Comparison of ENCODE assay signal across 23 mouse cellular contexts in the genomic region with DNA sequence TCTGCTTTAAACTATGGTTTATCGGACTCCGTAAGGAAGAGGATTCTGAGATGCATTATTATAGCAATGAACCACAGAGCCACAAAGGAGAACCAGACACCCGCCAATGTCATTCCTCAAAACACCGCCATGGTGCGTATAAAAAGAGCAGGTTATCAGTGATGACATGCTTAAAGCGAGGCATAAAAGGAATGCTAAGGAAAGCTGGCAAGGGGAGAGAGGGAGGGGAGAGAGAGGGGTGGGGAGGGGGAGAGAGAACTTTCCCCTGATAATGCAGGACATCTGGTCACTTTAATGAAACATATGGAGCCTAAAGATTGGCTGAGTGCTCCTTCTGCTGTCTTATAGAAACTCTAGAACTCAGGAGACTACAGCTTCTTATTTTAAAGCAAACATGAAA.
DNase-seq lines count a peak whose midpoint lies in the region; ATAC-seq and TF ChIP-seq lines count a peak whose summit lies in the region.
"Had no signal": no experiment of that assay in that cellular context is flagged by ENCODE, and none has a peak within 500 bp of the region (broad histone marks: within the 10 kb centered on the region; RNA-seq: fewer than 3 reads in every experiment).

No protein-coding gene starts in this region.

- H3K9ac ChIP-seq in heart, embryonic 16.5 days (ENCODE audit: low read length), result no peak overlapping the region
- H3K9ac ChIP-seq in intestine, embryonic 15.5 days, result no peak overlapping the region
- H3K9ac ChIP-seq in hindbrain, embryonic 11.5 days (ENCODE audit: low read depth, low read length), result no peak overlapping the region
- H3K9ac ChIP-seq: embryonic facial prominence, embryonic 12.5 days; hindbrain, embryonic 14.5 days; limb, embryonic 15.5 days; liver, embryonic 15.5 days had no signal

- H3K4me2 ChIP-seq in heart, embryonic 16.5 days (ENCODE audit: low read depth, low read length), result 0 out of 2 replicates have a peak overlapping the region, but pooled peaks have one; percentile 17
- H3K4me2 ChIP-seq in intestine, embryonic 15.5 days (replicated peaks), result peak overlapping the region; percentile 26; the same call in 1 of the 2 replicates
- no peak overlapping the region for H3K4me2 ChIP-seq in hindbrain, embryonic 11.5 days (replicated peaks; ENCODE audit: low read depth, low read length)
- H3K4me2 ChIP-seq: embryonic facial prominence, embryonic 12.5 days; hindbrain, embryonic 14.5 days; limb, embryonic 15.5 days; liver, embryonic 15.5 days had no signal

- no peak for DNase-seq in heart, postnatal 14 days
- peak; percentile 2 for DNase-seq in brain, adult 2 months (ENCODE audit: low read depth, low spot score)
- DNase-seq in brain, embryonic 14.5 days (ENCODE audit: low read depth), result peak; percentile 59
- no peak for DNase-seq in hindbrain, embryonic 11.5 days (ENCODE audit: low spot score)
- DNase-seq in kidney, adult 18-20 months, result no peak
- DNase-seq in testis, postnatal 14 days (ENCODE audit: low spot score), result no peak
- DNase-seq: adrenal gland, postnatal 10 days; cerebellum, adult 11 months; cerebellum, postnatal 14 days; heart, adult 11 months; heart, postnatal 10 days; kidney, adult 11 months; kidney, postnatal 10 days; lung, postnatal 10 days; right cerebral cortex, adult 18-20 months; thymus, adult 2 months had no signal

- WGBS in heart, embryonic 16.5 days, result 26% methylated on average over 6 of the region's 6 CpGs
- WGBS in intestine, embryonic 15.5 days, result 40% methylated on average over 6 of the region's 6 CpGs
- WGBS in hindbrain, embryonic 11.5 days, result 73% methylated on average over 6 of the region's 6 CpGs

- intact Hi-C loops in heart, postnatal 14 days (cut with DNase I), result no loop called here

- H3K36me3 ChIP-seq in heart, embryonic 16.5 days (ENCODE audit: control insufficient read depth, insufficient read depth), result no peaks in the 10 kb centered on the region
- no peaks in the 10 kb centered on the region for H3K36me3 ChIP-seq in intestine, embryonic 15.5 days
- no peaks in the 10 kb centered on the region for H3K36me3 ChIP-seq in hindbrain, embryonic 11.5 days (ENCODE audit: control insufficient read depth, insufficient read depth, low read length)
- H3K36me3 ChIP-seq: embryonic facial prominence, embryonic 12.5 days; limb, embryonic 15.5 days; liver, embryonic 15.5 days had no signal

- TF ChIP-seq POLR2A in brain, embryonic 14.5 days (IDR thresholded peaks at IDR 0.05; ENCODE audit: borderline replicate concordance, extremely low read depth, insufficient read depth, insufficient read length, poor library complexity, severe bottlenecking), result no peak

- no peak for TF ChIP-seq CTCF in brain, embryonic 14.5 days (IDR thresholded peaks at IDR 0.05; ENCODE audit: borderline replicate concordance, extremely low read depth, insufficient read depth, insufficient read length)

- H3K27me3 ChIP-seq in heart, embryonic 16.5 days (ENCODE audit: control insufficient read depth, insufficient read depth, low read length), result no peaks in the 10 kb centered on the region
- no peaks in the 10 kb centered on the region for H3K27me3 ChIP-seq in intestine, embryonic 15.5 days (replicated peaks)
- H3K27me3 ChIP-seq in hindbrain, embryonic 11.5 days (ENCODE audit: control insufficient read depth, insufficient read depth, low read length), result no peaks in the 10 kb centered on the region
- H3K27me3 ChIP-seq: embryonic facial prominence, embryonic 12.5 days; limb, embryonic 15.5 days; liver, embryonic 15.5 days; megakaryocyte, embryonic 14.5 days had no signal

- H3K27ac ChIP-seq in heart, embryonic 16.5 days (ENCODE audit: low read length), result no peak overlapping the region
- H3K27ac ChIP-seq in intestine, embryonic 15.5 days, result 0 out of 2 replicates have a peak overlapping the region, but pooled peaks have one; percentile 17
- no peak overlapping the region for H3K27ac ChIP-seq in hindbrain, embryonic 11.5 days (ENCODE audit: low read depth, low read length)
- H3K27ac ChIP-seq: hindbrain, embryonic 14.5 days; limb, embryonic 15.5 days; liver, embryonic 15.5 days had no signal

- H3K4me3 ChIP-seq in heart, embryonic 16.5 days (ENCODE audit: low read length), result no peak overlapping the region
- H3K4me3 ChIP-seq in intestine, embryonic 15.5 days (replicated peaks), result no peak overlapping the region
- no peak overlapping the region for H3K4me3 ChIP-seq in hindbrain, embryonic 11.5 days (ENCODE audit: low read depth, low read length)
- H3K4me3 ChIP-seq: embryonic facial prominence, embryonic 12.5 days; limb, embryonic 15.5 days; liver, embryonic 15.5 days; megakaryocyte, embryonic 14.5 days had no signal

- no peaks in the 10 kb centered on the region for H3K9me3 ChIP-seq in heart, embryonic 16.5 days (replicated peaks; ENCODE audit: control insufficient read depth, low read length)
- H3K9me3 ChIP-seq in intestine, embryonic 15.5 days, result no peaks in the 10 kb centered on the region
- H3K9me3 ChIP-seq in hindbrain, embryonic 11.5 days (ENCODE audit: control insufficient read depth, low read length), result no peaks in the 10 kb centered on the region
- H3K9me3 ChIP-seq: embryonic facial prominence, embryonic 12.5 days; limb, embryonic 15.5 days; liver, embryonic 15.5 days had no signal

- H3K4me1 ChIP-seq in heart, embryonic 16.5 days (ENCODE audit: control insufficient read depth, insufficient read depth, low read length), result peaks cover 6% of the 10 kb centered on the region; the same call in 1 of the 2 replicates
- H3K4me1 ChIP-seq in intestine, embryonic 15.5 days (replicated peaks), result peaks cover 3% of the 10 kb centered on the region; the same call in 1 of the 2 replicates
- H3K4me1 ChIP-seq in hindbrain, embryonic 11.5 days (replicated peaks; ENCODE audit: control insufficient read depth, insufficient read depth, low read length), result no peaks in the 10 kb centered on the region
- H3K4me1 ChIP-seq: liver, embryonic 15.5 days; megakaryocyte, embryonic 14.5 days had no signal

- no peak for ATAC-seq in heart, embryonic 16.5 days (replicated peaks; ENCODE audit: extremely low read depth, insufficient read depth, low FRiP score)
- no peak for ATAC-seq in intestine, embryonic 15.5 days
- ATAC-seq in hindbrain, embryonic 11.5 days (ENCODE audit: low FRiP score), result no peak

Comparison
In these comparisons a context has a peak if more than half of its experiments do, and no peak if none do; other contexts are left out.
1. DNase-seq: peak in brain, adult 2 months (single experiment) and brain, embryonic 14.5 days (single experiment); none in heart, postnatal 14 days (0 of 2), hindbrain, embryonic 11.5 days (single experiment), kidney, adult 18-20 months (single experiment) and testis, postnatal 14 days (single experiment).